Mouse (Mus musculus) testis, adult 2 months (tissue): ENCODE measurements at regions not wholly inside any gene's neighbourhood (a gene's known extent, or its start where the extent isn't known, plus 50 kb on each side); places are given as distances from the start of the nearest gene placed in this dataset.

Experiments used
- CTCF ChIP-seq: fragments of 200-500 bp; IDR thresholded peaks from 2 replicates; pipeline ENCODE4 v1.5.1; 2012; ENCODE audit warnings: low read depth, mild to moderate bottlenecking, inconsistent platforms, low read length, moderate library complexity; ENCODE audit not compliant: control insufficient read depth, insufficient read depth, insufficient replicate concordance
- POLR2A ChIP-seq: fragments of 200-500 bp; IDR thresholded peaks from 2 replicates; pipeline ENCODE4 v1.6.1; 2012; ENCODE audit warnings: low read depth, mild to moderate bottlenecking, inconsistent platforms, low read length, moderate library complexity; ENCODE audit not compliant: control insufficient read depth

DNA sequence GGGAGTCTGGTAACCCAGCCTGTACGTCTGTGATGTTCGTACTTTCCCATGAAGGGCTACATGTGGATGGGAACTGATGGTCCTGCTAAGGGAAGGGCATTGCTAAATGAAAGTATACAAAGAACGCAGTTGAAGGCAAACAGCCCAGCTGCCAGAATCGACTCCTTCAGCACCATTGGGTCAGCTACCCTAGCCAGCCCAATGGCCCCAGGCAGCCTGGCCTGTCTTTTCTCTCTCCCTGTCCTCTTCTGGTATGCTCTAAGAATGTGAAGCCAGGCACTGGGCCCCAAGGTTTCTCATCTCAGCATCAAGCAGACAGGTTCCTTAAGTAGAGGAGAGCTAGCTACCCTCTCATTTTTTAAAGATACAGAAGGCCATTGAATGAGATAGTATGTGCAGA, 57.7 kb upstream of the Flt1 start:
- TF ChIP-seq POLR2A (no peak), CTCF (no peak)
